Mouse (Mus musculus): Measurements from ENCODE around the gene A430033K04Rik.

Gene A430033K04Rik

DNA sequence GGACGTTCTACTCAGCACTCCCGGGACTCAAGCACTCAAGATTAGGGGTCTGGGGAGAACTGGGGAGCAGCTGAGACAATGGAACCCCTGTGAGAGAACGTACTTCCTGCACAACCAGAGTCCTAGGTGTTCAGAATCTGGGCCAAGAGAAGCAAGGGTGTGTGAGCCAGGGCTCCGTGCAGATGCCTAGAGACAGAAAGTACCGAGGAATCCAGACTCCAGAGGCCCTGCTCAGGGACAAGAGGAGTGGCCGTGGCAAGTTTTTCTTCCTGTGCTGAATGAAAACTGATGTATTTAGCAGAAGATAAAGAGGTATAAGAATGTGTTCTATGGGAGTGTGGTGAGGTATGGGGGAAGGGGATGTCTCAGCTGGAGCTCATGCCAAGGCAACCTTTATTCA, 74.8 kb downstream of the A430033K04Rik start:
- no peak for DNase-seq

Measured in lung, postnatal 4 days (tissue).